Mouse (Mus musculus) natural killer cell, adult 2 months (primary cell): ENCODE data around the gene Ostm1.

ENCODE experiments used
- DNase-seq, 2 experiments: peaks; one replicate each; pipeline ENCODE4 v3.0.0; 2022; ENCODE audit warnings: low spot score in 2 of 2

Gene Ostm1

DNA sequence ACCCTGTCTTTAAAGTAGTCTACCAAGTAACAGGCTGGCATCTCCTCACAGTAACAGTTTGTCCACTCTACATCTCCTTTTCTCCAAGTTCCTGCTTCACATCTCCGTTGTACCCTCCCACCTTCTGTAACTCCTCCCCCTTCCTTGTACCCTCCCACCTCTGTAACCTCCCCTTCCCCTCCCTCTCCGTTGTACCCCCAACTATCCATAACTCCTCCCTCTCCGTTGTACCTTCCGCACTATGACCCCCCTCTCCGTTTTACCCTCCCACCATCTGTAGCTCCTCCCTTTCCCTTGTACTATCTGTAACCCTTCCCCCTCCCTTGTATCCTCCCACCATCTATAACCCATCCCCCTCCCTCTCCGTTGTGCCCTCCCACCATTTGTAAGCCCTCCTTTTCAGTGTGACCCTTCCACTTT is 97.0 kb downstream of the Ostm1 start:
- DNase-seq = peak in 1 of 2 experiments; percentile 1

DNA sequence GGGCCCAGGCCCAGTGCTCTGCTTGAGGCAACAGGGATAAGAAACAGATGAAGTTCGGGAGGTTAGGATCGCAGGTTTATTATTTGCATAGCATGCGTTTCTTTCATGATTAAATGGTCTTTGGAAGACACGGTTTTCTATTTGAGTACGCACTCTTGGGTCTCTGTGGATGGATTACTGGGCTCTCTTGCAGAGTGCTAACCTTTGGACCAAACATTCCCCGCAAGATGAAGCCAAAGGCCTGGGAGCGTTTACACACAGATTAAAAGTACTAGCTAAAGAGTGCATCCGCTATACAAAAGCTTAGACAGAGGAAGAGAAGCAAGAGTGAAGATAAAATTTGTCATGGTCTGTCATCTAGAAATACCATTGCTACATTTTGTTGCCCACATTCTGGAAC is 98.8 kb downstream of the Ostm1 start:
- no peak for DNase-seq

DNA sequence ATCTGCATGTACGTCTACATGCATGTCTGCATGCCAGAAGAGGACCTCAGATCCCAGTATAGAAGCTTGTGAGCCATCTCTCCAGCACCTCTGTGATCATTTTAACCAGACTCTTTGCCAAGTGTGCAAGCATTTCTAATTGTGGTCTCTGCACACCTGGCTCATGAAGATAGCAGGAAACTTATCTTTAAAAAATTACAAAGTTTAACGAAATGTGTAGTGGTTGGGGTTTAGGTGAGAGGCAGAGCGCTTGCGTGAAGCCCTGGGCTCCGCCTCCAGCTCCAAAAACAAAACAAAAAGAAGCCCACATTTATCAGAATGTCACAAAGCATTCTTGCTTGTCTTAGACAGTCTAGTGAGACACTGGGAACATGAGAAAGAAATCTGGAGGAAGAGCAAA is 104.3 kb downstream of the Ostm1 start:
- no peak for DNase-seq

DNA sequence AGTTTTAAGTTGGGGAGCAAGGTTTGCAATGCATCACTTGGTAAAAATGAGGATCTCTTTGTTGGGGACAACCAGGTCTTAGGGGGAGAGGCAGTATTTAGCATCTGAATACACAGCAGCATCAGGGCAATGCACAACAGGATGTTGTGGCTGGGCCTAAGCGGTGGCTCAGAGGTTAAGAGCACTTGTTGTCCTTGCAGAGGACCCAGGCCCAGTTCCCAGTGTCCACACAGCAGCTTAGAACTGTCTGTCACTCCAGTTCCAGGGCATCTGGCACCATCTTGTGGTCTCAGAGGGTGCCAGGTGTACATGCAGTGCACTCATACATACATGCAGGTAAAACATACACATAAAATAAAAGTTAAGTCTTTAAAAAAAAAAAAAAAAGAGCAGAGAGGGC is 106.1 kb downstream of the Ostm1 start:
- DNase-seq = no peak

DNA sequence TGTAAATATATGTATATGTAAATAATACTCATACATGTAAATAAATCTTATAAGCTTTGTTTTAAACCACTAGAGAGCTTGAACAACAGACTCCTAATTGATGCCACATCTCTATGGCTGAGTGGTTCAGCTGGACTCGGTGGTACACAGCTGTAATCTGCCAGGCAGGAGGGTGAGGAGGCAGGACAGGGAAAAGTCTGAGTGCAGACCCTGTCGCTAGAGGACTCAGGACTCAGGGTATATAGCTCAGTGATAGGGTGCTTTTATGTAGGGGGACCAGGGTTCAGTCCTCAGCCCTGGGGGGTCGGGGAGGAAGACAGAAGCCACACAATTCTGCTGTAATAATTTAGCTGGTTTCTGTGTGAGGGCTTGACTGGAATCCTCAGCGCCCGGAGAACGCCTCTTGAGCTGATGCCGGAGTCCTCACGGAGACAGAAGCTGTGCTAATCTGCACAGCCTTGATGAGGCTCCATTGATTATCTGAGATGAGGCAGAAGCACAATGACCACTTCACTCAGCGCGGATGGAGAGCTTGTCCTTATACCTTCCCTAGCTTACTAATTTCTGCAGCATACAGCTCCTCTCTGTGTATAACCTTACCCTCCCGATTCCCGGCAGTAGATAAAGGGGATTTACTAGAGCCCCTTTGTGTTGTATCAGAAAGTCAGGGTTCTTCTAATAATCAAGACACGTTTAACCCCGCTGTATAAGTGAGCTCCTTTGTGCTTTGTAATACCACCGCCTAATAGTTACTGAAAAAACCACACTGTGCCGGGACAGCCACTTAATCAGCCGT is 106.8 kb downstream of the Ostm1 start:
- DNase-seq = no peak

DNA sequence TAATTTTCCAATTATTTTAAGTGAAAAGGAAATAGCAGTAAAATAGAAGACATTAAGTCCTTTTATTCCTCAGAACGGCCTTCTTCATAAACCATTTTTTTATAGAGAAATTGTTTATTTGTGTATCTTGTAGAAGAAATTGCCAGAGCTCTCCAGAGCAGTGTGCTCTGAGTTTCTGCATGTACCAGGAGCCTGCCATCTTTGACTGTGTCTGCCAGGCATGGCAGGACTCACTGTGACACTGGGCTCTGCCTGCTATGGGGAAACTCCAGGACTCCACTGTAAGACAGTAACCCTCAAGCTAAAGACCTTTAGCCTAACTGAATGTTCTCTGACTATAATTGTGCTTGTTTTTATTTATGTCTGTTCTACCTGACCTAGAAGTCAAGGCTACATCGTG is 107.4 kb downstream of the Ostm1 start:
- no peak for DNase-seq

DNA sequence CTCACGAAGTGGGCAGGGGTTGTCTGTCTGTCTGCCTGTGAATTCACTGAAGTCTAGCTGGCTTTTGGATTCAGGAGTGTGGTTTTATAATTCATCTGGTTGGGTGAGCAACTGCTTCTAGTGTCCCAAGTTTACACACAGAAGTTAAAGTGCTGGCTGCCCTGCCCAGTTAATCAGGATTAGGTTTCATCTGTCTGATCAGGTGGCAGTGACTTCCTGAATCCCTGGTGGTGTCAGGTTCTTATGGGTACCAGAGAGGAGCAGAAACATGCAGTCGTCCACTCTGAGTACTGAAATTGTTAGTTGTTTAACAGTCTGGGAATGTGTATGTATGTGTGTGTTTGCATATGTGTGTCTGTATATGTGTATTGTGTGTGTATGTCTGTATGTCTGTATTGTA is 108.5 kb downstream of the Ostm1 start:
- no peak for DNase-seq

DNA sequence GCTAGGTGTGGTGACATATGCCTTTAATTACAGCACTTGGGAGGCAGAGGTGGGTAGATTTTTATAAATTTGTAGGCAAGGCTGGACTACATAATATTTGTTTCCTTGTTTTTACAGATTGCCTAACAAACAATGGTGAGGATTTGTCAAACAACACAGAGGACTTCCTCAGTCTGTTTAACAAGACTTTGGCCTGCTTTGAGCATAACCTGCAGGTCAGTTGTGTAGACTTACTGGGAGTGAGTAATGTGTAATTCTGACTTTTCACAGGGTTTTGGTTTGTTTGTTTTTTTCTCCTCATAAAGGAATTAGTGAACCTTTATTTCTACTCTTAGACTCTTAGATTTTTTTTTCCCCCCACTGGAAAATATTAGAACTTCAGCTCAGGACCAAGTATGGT is 109.2 kb downstream of the Ostm1 start:
- no peak for DNase-seq

DNA sequence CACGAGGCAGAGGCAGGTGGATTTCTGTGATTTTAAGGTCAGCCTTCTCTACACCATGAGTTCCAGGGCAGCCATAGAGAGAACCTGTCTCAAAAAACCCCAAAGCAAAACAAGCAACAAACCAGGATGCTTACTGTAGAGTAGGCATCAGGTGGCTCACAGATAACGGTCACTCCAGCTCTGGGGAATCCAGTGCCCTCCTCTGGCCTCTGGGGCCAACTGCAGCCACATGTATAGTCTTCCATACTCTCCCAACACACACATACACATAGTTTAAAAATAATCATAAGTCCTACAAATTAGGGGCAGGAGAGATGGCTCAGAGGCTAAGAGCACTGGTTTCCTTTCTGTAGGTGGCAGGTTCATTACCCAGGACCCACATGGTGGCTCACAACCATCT is 109.9 kb downstream of the Ostm1 start:
- DNase-seq = no peak

DNA sequence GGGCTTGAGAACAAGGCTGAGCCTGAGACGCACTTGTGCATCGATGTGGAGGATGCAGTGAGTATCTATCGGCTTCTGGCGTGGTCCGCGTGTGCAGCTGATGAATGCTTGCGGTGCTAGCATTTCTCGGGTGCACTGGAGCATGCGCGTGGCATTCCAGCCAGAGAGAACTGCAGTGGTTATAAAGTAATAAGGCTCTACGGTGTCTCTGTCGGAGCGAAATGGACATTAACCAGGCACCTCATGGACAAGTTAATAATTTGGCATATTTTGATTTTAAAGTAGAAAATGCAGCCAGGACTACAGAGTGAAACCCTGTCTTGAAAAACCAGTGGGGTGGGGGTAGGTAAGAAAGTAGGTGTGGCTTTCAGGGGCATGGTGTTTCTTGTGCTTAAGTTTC is 112.7 kb downstream of the Ostm1 start:
- DNase-seq = no peak

DNA sequence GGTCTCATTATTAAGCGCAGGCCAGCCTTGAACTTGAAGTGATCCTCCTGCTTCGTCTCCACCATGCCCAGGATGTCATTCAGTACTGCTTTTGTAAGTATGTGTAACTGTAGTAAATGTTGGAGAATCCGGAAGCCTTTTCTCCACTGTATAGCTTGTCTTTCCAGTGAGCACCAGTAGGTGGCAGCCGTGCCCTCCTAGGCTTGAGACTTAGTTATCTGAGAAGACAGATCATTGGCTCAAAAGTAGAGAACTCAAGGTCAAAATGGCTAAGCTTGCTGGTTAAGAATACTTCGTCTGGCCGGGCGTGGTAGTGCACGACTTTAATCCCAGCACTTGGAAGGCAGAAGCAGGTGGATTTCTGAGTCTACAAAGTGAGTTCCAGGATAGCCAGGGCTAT is 113.4 kb downstream of the Ostm1 start:
- DNase-seq = peak; percentile 49 to 72

DNA sequence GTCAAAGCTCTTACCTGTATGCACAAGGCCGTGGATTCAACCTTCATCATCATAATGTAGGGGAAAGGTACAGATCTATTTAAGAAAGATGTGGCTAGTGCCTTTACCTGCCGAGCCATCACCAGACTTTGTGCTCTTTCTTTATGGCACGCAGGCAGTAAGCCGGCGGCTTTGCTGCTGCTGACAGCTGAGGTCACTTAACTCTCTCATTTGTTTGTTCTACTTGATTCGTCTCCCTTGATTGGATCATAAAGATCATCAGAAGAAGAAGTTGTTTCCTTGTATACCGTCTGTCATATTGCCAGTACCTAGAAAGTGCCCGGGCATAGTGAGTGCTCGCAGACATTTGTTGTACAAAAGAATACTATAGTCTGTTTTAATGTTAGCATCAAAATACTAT is 114.8 kb downstream of the Ostm1 start:
- no peak for DNase-seq

DNA sequence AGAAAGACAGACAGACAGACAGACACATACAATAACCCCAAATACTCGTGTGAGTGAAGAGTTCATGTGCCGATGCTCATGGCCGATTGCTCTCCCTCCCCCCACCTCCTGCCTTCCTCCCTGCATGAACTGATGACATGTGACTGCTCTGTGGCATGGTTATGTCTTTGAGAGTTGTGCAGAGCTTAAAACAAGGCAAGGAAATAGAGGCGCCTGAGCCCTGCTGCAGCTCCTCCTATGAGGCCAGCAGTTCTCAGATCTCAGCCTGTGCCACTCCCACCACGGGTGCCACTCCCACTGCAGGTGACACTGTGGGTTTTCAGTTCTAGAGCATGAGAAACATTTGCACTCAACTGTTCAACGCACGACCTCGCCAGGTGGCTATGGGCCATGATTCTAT is 115.4 kb downstream of the Ostm1 start:
- DNase-seq = peak in 1 of 2 experiments; percentile 20

DNA sequence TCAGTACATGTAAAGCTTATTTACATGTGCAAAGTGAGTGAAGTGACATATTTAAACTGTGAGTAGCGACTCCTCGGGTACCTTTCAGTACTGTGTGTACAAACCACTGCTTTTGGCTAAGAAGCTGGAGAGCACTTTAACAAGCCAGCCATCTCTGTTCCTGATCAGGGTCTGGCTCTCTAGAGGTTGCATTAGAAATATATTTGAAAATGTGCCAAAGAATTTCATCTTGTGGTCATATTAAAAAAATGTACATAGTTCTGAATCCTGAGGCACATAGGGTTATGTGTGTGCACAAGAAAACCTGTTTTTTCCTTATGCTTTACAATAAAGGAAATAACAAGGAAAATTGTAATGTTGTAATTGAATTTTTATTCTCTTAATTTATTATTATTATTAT is 118.5 kb downstream of the Ostm1 start:
- DNase-seq = no peak

DNA sequence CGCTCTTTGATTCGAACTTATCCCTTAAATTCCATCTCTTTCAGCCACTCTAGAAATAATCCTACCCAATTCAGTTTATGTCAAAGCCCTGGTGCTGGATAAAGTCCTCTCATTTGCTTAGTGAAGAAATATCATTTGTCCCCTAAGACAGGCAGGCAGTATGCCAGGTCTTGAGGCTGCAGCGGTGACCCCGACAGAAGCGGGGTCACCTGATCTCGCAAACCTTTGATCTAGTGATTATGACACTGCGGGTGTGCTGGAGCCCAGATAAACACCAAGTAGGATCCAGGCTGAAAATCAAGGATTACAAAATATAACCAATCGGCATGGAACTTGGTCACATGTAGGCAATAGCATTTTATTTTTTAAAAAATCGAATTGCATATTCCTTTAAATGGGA is 131.1 kb downstream of the Ostm1 start:
- no peak for DNase-seq

DNA sequence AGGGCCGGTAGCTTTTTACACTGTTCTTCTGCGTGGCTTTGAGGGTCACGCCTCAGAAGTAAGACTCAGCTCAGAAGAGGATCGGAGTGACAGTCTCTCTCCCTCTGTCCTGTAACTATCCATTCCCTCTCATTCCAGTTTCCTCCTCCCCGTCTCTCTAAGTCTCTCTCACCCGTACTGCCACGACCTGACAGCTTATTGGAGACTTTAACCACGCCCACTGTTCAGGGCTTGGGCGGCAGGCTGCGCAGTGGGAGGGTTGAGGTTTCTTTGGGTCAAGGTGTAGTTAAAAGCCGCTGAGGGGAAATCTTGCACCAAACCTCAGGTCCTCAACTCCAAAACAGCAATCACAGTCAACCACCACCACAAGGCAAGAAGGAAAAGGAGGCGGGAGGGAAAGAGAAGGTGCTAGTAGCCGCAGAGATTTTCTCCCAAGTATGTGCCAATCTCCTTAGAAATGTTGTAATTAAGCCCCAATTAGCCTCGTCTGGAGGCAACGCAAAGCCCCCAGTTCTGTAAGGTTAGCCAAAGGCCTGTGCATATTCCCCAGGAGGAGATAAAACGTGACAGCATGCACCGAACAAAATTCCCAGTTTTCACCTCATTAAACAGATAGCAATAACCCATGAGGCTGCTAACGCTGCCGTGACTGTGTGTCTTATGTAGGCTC is 131.9 kb downstream of the Ostm1 start:
- DNase-seq = no peak

DNA sequence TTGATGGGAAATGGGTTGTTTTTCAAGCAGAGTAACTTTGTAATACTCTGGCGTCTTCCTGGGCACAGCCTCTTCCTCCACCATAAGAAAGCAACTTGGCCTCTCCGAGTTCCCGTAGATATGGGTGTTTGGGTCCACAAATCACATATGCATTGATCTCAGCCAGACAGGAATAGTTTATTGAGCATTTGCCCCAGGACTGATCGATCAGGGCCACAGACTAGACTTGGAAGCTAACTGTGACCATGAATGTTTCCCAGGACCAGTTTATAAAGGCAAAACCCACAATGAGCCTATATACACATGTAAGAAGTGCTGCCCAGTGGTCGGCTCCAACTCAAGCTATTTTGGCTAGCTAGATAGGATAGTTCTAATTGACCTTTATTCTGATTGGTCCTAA is 138.5 kb downstream of the Ostm1 start:
- DNase-seq = no peak

DNA sequence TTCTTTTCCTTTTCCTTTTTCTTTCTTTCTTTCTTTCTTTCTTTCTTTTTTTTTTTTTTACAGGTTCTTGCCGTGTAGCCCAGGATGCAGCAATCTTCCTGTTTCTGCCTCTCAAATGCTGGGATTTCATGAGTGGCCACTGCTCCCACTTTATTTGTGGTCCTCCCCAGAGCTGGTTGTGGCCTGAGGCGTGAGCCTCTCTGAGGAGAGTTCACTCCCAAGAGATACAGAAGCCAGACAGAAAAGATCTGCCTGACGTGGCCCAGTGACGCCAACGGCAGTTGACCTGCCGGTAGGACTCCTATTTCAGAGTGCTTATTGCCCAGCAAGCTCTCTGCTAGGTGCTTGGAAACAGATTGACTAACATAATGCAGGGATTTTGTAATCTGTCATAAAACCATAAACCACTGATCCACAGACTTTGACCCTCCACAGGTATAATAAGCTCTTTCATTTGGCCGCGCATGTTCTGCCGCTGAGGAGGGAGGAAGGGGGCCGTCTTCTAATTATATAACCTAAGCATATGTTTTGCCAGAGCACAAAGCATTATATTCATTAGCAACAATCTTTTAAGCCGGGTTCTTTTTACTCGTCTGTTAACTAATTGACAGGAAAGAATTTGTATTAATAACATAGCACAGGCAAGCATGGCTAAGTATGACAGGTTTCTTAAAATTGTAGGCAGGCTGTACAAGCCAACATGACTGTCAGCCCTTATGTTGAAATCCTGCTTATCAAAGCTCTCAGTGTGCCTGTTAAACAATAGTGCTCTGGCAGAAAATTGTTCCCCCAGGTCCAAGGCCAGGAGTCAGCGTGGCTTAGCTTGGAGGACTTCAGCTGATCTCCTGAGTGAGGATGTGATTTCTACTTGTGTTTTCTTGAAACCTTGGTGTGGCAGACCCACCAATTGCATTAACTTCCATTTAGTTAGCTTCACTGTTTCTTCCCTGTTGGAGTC is 139.9 kb downstream of the Ostm1 start:
- no peak for DNase-seq

DNA sequence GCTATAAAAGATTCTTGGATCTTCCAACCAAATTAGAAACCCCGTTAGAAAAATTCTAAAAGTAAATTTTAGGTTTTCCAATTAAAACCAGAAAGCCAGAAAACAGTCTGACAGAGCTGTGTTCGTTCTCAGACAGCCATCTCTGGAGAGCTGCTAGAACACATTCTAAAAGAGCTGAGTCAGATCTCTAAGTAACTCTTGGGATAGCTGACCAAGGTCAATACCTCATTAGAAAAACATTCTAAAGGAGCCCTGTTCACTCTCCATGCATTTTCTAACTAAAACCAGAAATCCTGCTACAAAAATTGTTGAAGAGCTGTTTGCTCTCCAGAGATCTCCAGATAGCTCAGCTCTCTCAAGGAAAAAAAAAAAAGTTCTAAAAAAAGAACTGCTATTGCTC is 146.0 kb downstream of the Ostm1 start:
- DNase-seq = no peak

DNA sequence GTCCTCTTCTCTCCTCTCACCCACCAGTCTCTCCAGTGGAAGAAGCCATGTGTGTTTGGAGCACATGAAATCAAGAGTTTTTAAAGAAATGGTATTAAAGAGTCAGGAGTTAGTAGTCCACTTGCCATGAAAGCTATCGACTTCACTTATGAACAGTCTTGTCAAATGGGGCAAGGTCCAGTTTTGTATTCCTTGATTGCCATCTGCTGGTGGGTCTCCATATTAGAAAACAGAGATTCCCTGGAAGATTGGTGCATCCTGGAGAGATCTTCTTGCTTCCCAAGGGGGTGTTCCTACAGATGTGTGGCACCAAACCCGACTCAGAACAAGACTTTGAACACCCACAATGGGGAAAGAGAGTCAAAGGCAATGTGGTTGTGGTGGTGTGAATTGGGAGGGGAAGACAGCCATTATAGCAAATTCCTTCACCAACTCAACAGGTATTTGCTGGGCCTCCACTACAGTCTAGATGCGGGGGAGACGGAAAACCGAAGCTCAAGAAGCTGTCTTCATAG is 151.0 kb downstream of the Ostm1 start:
- no peak for DNase-seq

DNA sequence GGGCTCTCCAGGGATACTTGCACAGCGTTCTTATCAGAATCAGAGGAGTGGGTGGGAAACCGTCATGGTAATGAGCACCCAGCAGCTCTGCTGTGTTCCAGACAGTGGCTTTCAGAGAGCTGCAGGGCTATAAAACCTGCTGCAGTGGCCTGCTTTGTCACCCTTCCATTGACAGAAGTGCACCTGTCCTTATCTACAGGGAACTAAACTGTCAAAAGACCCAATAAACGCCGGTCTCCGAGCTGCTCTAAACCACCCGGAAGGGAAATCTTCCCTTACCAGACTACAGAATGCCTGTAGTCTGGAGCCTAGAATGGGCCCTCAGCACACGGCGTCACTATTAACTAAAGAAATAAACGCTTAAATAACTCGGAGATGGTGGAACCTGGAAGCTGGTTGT is 168.2 kb downstream of the Ostm1 start:
- no peak for DNase-seq
